Mouse (Mus musculus) testis, adult 2 months (tissue): ENCODE data around the gene Dlg2.

Source experiments
- CTCF ChIP-seq: fragments of 200-500 bp; IDR thresholded peaks from 2 replicates; pipeline ENCODE4 v1.5.1; 2012; ENCODE audit warnings: low read depth, mild to moderate bottlenecking, inconsistent platforms, low read length, moderate library complexity; ENCODE audit not compliant: control insufficient read depth, insufficient read depth, insufficient replicate concordance
- POLR2A ChIP-seq: fragments of 200-500 bp; IDR thresholded peaks from 2 replicates; pipeline ENCODE4 v1.6.1; 2012; ENCODE audit warnings: low read depth, mild to moderate bottlenecking, inconsistent platforms, low read length, moderate library complexity; ENCODE audit not compliant: control insufficient read depth

DNA sequence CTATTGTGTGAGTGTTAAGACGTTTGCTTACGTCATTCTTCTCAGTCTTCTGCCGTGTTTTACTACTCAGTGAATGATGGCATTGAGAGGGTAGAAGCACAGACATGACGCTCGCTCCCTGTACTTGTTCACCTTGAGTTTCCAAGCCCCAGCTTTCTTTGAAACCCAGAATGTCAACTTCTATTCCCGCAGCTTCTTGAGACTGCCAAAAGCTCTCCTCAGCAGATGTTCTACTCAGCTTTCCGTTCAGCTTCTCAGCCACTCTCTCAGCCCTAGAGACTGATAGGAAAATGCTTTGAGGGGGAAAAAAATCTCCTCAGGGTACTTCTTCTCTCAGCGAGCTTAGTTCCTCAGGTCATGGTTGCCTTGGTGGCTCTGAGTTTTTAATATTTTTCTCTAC, 470.6 kb downstream of the Dlg2 start:
- TF ChIP-seq POLR2A (no peak), CTCF (no peak)
